Mouse (Mus musculus): Measurements from ENCODE around the gene Itgam.

DNA sequence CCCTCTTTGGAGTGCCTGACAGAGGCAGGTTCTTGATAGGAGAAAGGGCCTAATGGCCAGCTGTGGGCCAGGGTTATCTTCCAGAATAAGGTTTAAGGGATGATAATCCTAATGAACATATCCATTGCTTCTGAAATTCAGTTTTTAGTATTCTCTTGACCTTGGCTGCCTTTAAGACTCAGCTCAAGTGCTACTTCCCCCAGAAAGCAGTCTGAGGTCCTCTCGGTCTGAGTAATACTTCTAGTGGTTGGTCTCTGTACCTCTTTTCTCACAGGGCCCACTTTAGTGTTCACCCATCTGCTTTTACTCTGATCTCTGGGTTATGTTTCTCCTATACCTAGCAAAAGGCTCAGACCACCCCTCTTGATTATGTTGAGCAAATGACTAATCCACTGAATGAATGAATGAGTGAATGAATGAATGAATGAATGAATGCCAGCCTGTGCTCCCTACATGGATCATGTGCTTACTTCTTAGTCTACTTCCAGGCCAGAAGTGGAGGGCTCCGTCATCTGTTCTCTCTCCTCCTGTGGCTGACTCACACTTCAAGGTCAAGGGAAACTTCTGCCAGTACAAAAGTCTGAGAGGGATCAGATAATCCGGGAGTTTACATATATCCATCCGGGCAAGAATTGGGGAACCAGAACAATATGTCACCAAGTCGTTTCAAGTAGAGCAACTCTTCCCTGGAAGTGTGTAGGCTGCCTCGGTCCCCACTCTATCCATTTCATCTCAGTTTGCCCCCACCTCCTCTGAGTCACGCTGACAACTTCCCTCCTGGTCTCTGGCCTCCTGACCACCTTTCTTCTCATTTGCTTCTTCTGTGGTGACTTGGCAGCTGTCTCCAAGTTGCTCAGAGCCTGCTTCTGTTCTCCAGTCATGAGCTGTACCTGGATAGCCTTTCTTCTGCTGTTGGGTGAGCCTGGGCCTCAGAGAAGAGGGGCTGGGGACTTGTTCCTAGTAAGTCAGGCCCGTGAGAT lies 66.6 kb downstream of the Itgam start, which contains the start of gene Itgax:
- TF ChIP-seq ZNF384 (IDR thresholded peaks at IDR 0.05; ENCODE audit: low read depth, low read length): no peak
- TF ChIP-seq CHD2 (IDR thresholded peaks at IDR 0.05; ENCODE audit: low read depth, low read length): no peak
